ENCODE assay signal across 9 mouse cellular contexts in genomic region chr6:87040971-87041370, GRCm38 (mm10). TPM values are rescaled to one million over a fixed set of nuclear protein-coding genes. Genes with fewer than 3 reads are reported as not detected.
DNase-seq lines count a peak whose midpoint lies in the region; ATAC-seq and TF ChIP-seq lines count a peak whose summit lies in the region.
"Had no signal": no experiment of that assay in that cellular context is flagged by ENCODE, and none has a peak within 500 bp of the region (broad histone marks: within the 10 kb centered on the region; RNA-seq: fewer than 3 reads in every experiment).

No protein-coding gene starts in this region.

- no peaks in the 10 kb centered on the region for H3K27me3 ChIP-seq in heart, embryonic 15.5 days
- no peaks in the 10 kb centered on the region for H3K27me3 ChIP-seq in heart, adult 2 months (ENCODE audit: control insufficient read depth, insufficient read depth, low read length)

- H3K9ac ChIP-seq in heart, embryonic 15.5 days: no peak overlapping the region
- no peak overlapping the region for H3K9ac ChIP-seq in heart, adult 2 months (ENCODE audit: low read depth, low read length)

- no peak overlapping the region for H3K4me3 ChIP-seq in heart, embryonic 15.5 days
- no peak overlapping the region for H3K4me3 ChIP-seq in heart, adult 2 months
- no peak overlapping the region for H3K4me3 ChIP-seq in cortical plate, adult 2 months (ENCODE audit: insufficient read depth, low read length)

- no peak for TF ChIP-seq CTCF in heart, adult 2 months (IDR thresholded peaks at IDR 0.05)
- no peak for TF ChIP-seq CTCF in cortical plate, adult 2 months (IDR thresholded peaks at IDR 0.05; ENCODE audit: extremely low read depth, insufficient read depth, low read length)

- no peak for TF ChIP-seq POLR2A in heart, adult 2 months (IDR thresholded peaks at IDR 0.05; ENCODE audit: insufficient read depth, low read depth, low read length)
- no peak for TF ChIP-seq POLR2A in cortical plate, adult 2 months (IDR thresholded peaks at IDR 0.05; ENCODE audit: extremely low read depth, insufficient read depth, low read length)

- no peak for TF ChIP-seq EP300 in heart, adult 2 months (IDR thresholded peaks at IDR 0.05; ENCODE audit: insufficient read depth, low read depth, low read length)

- peaks cover 16% of the 10 kb centered on the region for H3K4me1 ChIP-seq in heart, embryonic 15.5 days (replicated peaks)
- H3K4me1 ChIP-seq in heart, adult 2 months (ENCODE audit: control insufficient read depth, insufficient read depth, low read length): peaks cover 3% of the 10 kb centered on the region
- peaks cover 7% of the 10 kb centered on the region; the same call in 1 of the 2 replicates for H3K4me1 ChIP-seq in cortical plate, adult 2 months (ENCODE audit: control insufficient read depth, insufficient read depth, low read length)

- WGBS in heart, embryonic 15.5 days: 75% methylated on average over 4 of the region's 4 CpGs
- 70% methylated on average over 4 of the region's 4 CpGs for WGBS in heart, adult 2 months

- intact Hi-C loops in heart, adult 2 months (cut with DNase I): no loop called here
- intact Hi-C loops in heart, postnatal 14 days (cut with DNase I): no loop called here

- no peak for ATAC-seq in heart, embryonic 15.5 days (replicated peaks; ENCODE audit: insufficient number of reproducible peaks, insufficient read depth, low FRiP score, low read depth)
- peak; percentile 25; the same call in 1 of the 2 replicates for ATAC-seq in megakaryocyte-erythroid progenitor cell, adult 5-6 weeks (replicated peaks; ENCODE audit: low FRiP score, low TSS enrichment, poor library complexity, severe bottlenecking)

- no peak overlapping the region for H3K4me2 ChIP-seq in heart, embryonic 15.5 days

- no peaks in the 10 kb centered on the region for H3K9me3 ChIP-seq in heart, embryonic 15.5 days (replicated peaks)

- no peak for DNase-seq in heart, adult 2 months
- DNase-seq in CD4-positive helper T cell, adult 2 months (ENCODE audit: low read depth, low spot score): peak; percentile 85
- DNase-seq in ovary, adult 18-20 months (ENCODE audit: low spot score): no peak
- DNase-seq in c-Kit-positive CD71-positive TER-119-positive erythroid progenitor cells, embryonic 14.5 days (ENCODE audit: low spot score): no peak
- no peak for DNase-seq in heart, postnatal 14 days

- H3K79me2 ChIP-seq in heart, adult 2 months (replicated peaks; ENCODE audit: control insufficient read depth, insufficient read depth, low read length): peaks cover 4% of the 10 kb centered on the region; the same call in 1 of the 2 replicates

- H3K36me3 ChIP-seq in heart, embryonic 15.5 days: no peaks in the 10 kb centered on the region
- H3K36me3 ChIP-seq in heart, adult 2 months (ENCODE audit: control insufficient read depth, insufficient read depth, low read length): no peaks in the 10 kb centered on the region

- peak overlapping the region; percentile 100 for H3K27ac ChIP-seq in heart, embryonic 15.5 days
- no peak overlapping the region for H3K27ac ChIP-seq in heart, adult 2 months
- H3K27ac ChIP-seq in cortical plate, adult 2 months (ENCODE audit: insufficient read depth, low read length): peak overlapping the region; percentile 24; the same call in 1 of the 2 replicates
- H3K27ac ChIP-seq: kidney, postnatal 0 days had no signal

RNA-seq across cellular contexts. Expression of gene Gfpt1, which starts 1.7 kb away (rescaled TPM):
- 8.6 and 9.7 TPM in 2 replicates for polyA plus RNA-seq in heart, embryonic 15.5 days (2015; fragmentation: Nextera tagmentation; extraction: Ambion mirVana)
- 10 to 100 TPM; 16.1 to 17.5 TPM for total RNA-seq in heart, adult 2 months (2021)
- 6.1 and 13.0 TPM in 2 replicates for polyA plus RNA-seq in heart, adult 2 months (2012; rRNA removed)
- 25.1 and 25.4 TPM in 2 replicates for polyA plus RNA-seq in cortical plate, adult 2 months (2012; rRNA removed)
- total RNA-seq in megakaryocyte-erythroid progenitor cell, adult 5-6 weeks (2014; fragmentation: Nextera tagmentation): 32.0 and 46.2 TPM in 2 replicates
- 34.4 and 40.3 TPM in 2 replicates for total RNA-seq in megakaryocyte-erythroid progenitor cell, adult 5-6 weeks (2017)
- total RNA-seq in heart, postnatal 14 days (2021): 10 to 100 TPM; 14.2 to 15.5 TPM

RNA-seq across cellular contexts. Expression of gene Nfu1, which starts 31.9 kb away (rescaled TPM):
- polyA plus RNA-seq in heart, embryonic 15.5 days (2015; fragmentation: Nextera tagmentation; extraction: Ambion mirVana): 90.5 and 97.4 TPM in 2 replicates
- total RNA-seq in heart, adult 2 months (2021): 10 to 100 TPM; 67.6 to 72.3 TPM
- 200 and 213 TPM in 2 replicates for polyA plus RNA-seq in heart, adult 2 months (2012; rRNA removed)
- 116 and 125 TPM in 2 replicates for polyA plus RNA-seq in cortical plate, adult 2 months (2012; rRNA removed)
- total RNA-seq in megakaryocyte-erythroid progenitor cell, adult 5-6 weeks (2014; fragmentation: Nextera tagmentation): 68.1 and 91.5 TPM in 2 replicates
- 68.4 and 72.6 TPM in 2 replicates for total RNA-seq in megakaryocyte-erythroid progenitor cell, adult 5-6 weeks (2017)
- 10 to 100 TPM; 68.9 to 73.5 TPM for total RNA-seq in heart, postnatal 14 days (2021)
